Mouse (Mus musculus) v-Abl transformed pro-B cells (cell line): ENCODE results near the gene Gm3854.

Experiments
- in situ Hi-C, 2 experiments: fragments of 400-800 bp; cut with MboI; formaldehyde crosslinking; loops; one replicate each; pipeline ENCODE4 v1.15.1; 2025; ENCODE audit not compliant: unreplicated experiment in 2 of 2

Gm3854 gene

GRCm38 (mm10) chr7:6381431-6381830 is 37.9 kb downstream of the Gm3854 start:
- in situ Hi-C loops: loop anchor here in 1 of 2 experiments (10.0 kb wide), 1 partner anchor 743 kb away; the partner anchor contains the start of gene Zfp954

GRCm38 (mm10) chr7:6383044-6383455 is 39.5 kb downstream of the Gm3854 start, which contains the start of gene Zfp28:
TSS of gene Zfp28 (plus strand) at chr7:6383295.
- in situ Hi-C loops: loop anchor here in 1 of 2 experiments (10.0 kb wide), 1 partner anchor 742 kb away; the partner anchor contains the start of gene Zfp954

- in situ Hi-C loops: loop anchor here in 1 of 2 experiments (10.0 kb wide), 1 partner anchor 741 kb away; the partner anchor contains the start of gene Zfp954
Measured at GRCm38 (mm10) chr7:6384011-6384410, 40.5 kb downstream of the Gm3854 start.

GRCm38 (mm10) chr7:6386995-6387394 is 43.4 kb downstream of the Gm3854 start:
- in situ Hi-C loops: loop anchor here in 1 of 2 experiments (10.0 kb wide), 1 partner anchor 738 kb away; the partner anchor contains the start of gene Zfp954

GRCm38 (mm10) chr7:6388971-6389370 is 45.4 kb downstream of the Gm3854 start:
- in situ Hi-C loops: loop anchor here in 1 of 2 experiments (10.0 kb wide), 1 partner anchor 736 kb away; the partner anchor contains the start of gene Zfp954

- in situ Hi-C loops: loop anchor here in 1 of 2 experiments (10.0 kb wide), 1 partner anchor 735 kb away; the partner anchor contains the start of gene Zfp954
Measured at GRCm38 (mm10) chr7:6389449-6389848, 45.9 kb downstream of the Gm3854 start.

- in situ Hi-C loops: no loop called here
Measured at GRCm38 (mm10) chr7:6397996-6398975, 54.7 kb downstream of the Gm3854 start, which contains the start of gene Smim17. TSS of gene Smim17 (plus strand) at chr7:6398715.
